Comparison of ENCODE assay signal across 25 mouse cellular contexts in genomic region chr3:35392657-35393056, GRCm38 (mm10).
"Had no signal": no experiment of that assay in that cellular context is flagged by ENCODE, and none has a peak within 500 bp of the region (broad histone marks: within the 10 kb centered on the region; RNA-seq: fewer than 3 reads in every experiment).

No protein-coding gene starts in this region.

- ATAC-seq: forebrain, embryonic 13.5 days; forebrain, embryonic 14.5 days; forebrain, embryonic 15.5 days; forebrain, embryonic 16.5 days; forebrain, postnatal 0 days had no signal

- H3K9me3 ChIP-seq: embryonic facial prominence, embryonic 10.5 days; embryonic facial prominence, embryonic 12.5 days; embryonic facial prominence, embryonic 13.5 days; embryonic facial prominence, embryonic 15.5 days; forebrain, embryonic 10.5 days; forebrain, embryonic 12.5 days; forebrain, embryonic 13.5 days; forebrain, embryonic 15.5 days; heart, embryonic 10.5 days; heart, embryonic 12.5 days had no signal

- DNase-seq: cerebellum, postnatal 14 days; cerebellum, postnatal 25 days; cerebellum, postnatal 36 days; embryo, embryonic 11 days; forebrain, postnatal 0 days; gastrocnemius, adult 2 months; gastrocnemius, postnatal 10 days; gastrocnemius, postnatal 14 days; gastrocnemius, postnatal 36 days; heart, adult 11 months; heart, adult 18-20 months; heart, adult 2 months had no signal

- H3K27ac ChIP-seq: embryonic facial prominence, embryonic 10.5 days; embryonic facial prominence, embryonic 12.5 days; embryonic facial prominence, embryonic 13.5 days; embryonic facial prominence, embryonic 15.5 days; forebrain, embryonic 10.5 days; forebrain, embryonic 12.5 days; forebrain, embryonic 13.5 days; forebrain, embryonic 15.5 days; gastrocnemius, adult 2 months; heart, adult 2 months; heart, embryonic 10.5 days had no signal

- H3K4me3 ChIP-seq: embryonic facial prominence, embryonic 10.5 days; embryonic facial prominence, embryonic 12.5 days; embryonic facial prominence, embryonic 13.5 days; embryonic facial prominence, embryonic 15.5 days; erythroblast, embryonic 14.5 days; forebrain, embryonic 10.5 days; forebrain, embryonic 12.5 days; forebrain, embryonic 13.5 days; forebrain, embryonic 15.5 days; gastrocnemius, adult 2 months; heart, adult 2 months; heart, embryonic 10.5 days; heart, embryonic 12.5 days had no signal

- H3K9ac ChIP-seq: embryonic facial prominence, embryonic 12.5 days; embryonic facial prominence, embryonic 13.5 days; embryonic facial prominence, embryonic 15.5 days; forebrain, embryonic 12.5 days; forebrain, embryonic 13.5 days; forebrain, embryonic 15.5 days; forebrain, postnatal 0 days; heart, embryonic 12.5 days had no signal

- H3K36me3 ChIP-seq: embryonic facial prominence, embryonic 10.5 days; embryonic facial prominence, embryonic 12.5 days; embryonic facial prominence, embryonic 13.5 days; embryonic facial prominence, embryonic 15.5 days; forebrain, embryonic 10.5 days; forebrain, embryonic 12.5 days; forebrain, embryonic 15.5 days; heart, embryonic 10.5 days; heart, embryonic 12.5 days had no signal

- H3K4me1 ChIP-seq: embryonic facial prominence, embryonic 10.5 days; embryonic facial prominence, embryonic 12.5 days; embryonic facial prominence, embryonic 13.5 days; embryonic facial prominence, embryonic 15.5 days; forebrain, embryonic 12.5 days; forebrain, embryonic 13.5 days; forebrain, embryonic 15.5 days; heart, embryonic 10.5 days; heart, embryonic 12.5 days had no signal
